Mouse (Mus musculus) heart, embryonic 16.5 days (tissue): ENCODE measurements around the gene Dstyk. TPM values are rescaled to one million over a fixed set of nuclear protein-coding genes. Genes with fewer than 3 reads are reported as not detected.
A peak's percentile ranks its signal among the peaks of the same experiment; 100 is the strongest.

Experiments used
- ATAC-seq: fragments of 200-750 bp; cut with Nextera tagmentation; replicated peaks from 2 replicates; pipeline ENCODE4 v1.8.0; 2017; ENCODE audit warnings: moderate number of reproducible peaks; ENCODE audit not compliant: insufficient read depth, low FRiP score; ENCODE audit errors: extremely low read depth
- H3K27ac ChIP-seq: fragments of 300-500 bp; sonication (generic); 2 replicates; pipeline ENCODE4 v1.5.1; 2014; ENCODE audit warnings: mild to moderate bottlenecking, low read length, control low read depth, moderate library complexity
- H3K27me3 ChIP-seq: fragments of 300-500 bp; sonication (generic); 2 replicates; pipeline ENCODE4 v1.6.1; 2014; ENCODE audit warnings: low read length, mixed read lengths; ENCODE audit not compliant: control insufficient read depth, insufficient read depth
- H3K36me3 ChIP-seq: fragments of 300-500 bp; sonication (generic); 2 replicates; pipeline ENCODE4 v1.6.1; 2014; ENCODE audit not compliant: control insufficient read depth, insufficient read depth
- H3K4me1 ChIP-seq: fragments of 300-500 bp; sonication (generic); 2 replicates; pipeline ENCODE4 v1.6.1; 2014; ENCODE audit warnings: low read length, mixed read lengths; ENCODE audit not compliant: control insufficient read depth, insufficient read depth
- H3K4me2 ChIP-seq: fragments of 300-500 bp; sonication (generic); 2 replicates; pipeline ENCODE4 v1.6.1; 2014; ENCODE audit warnings: low read depth, mild to moderate bottlenecking, control low read depth, low read length
- H3K4me3 ChIP-seq: fragments of 300-500 bp; sonication (generic); 2 replicates; pipeline ENCODE4 v1.5.1; 2014; ENCODE audit warnings: mild to moderate bottlenecking, control low read depth, low read length
- H3K9ac ChIP-seq: fragments of 300-500 bp; sonication (generic); 2 replicates; pipeline ENCODE4 v1.6.1; 2014; ENCODE audit warnings: low read length, control low read depth
- H3K9me3 ChIP-seq: fragments of 300-500 bp; sonication (generic); replicated peaks from 2 replicates; pipeline ENCODE4 v1.6.1; 2016; ENCODE audit warnings: low read length; ENCODE audit not compliant: control insufficient read depth
- WGBS: fragments of 180-500 bp; shearing (Covaris S2); extraction: QIAGEN DNeasy Blood & Tissue Kit; methylation state at CpG from one replicate; pipeline ENCODE4 v1.1.7; 2014; 5-methylcytosine and 5-hydroxymethylcytosine counted together
- polyA plus RNA-seq: library from polyadenylated mRNA; unstranded; fragments of >200 nt; fragmentation: Nextera tagmentation; extraction: Ambion mirVana; gene quantifications from 2 replicates; pipeline ENCODE4 v1.2.1, GENCODE M21; 2015

Gene Dstyk
- polyA plus RNA-seq, result 9.1 and 10.5 TPM in 2 replicates

- peak; percentile 98 for ATAC-seq
- no peaks in the 10 kb centered on the region for H3K27me3 ChIP-seq
- H3K9me3 ChIP-seq, result no peaks in the 10 kb centered on the region
- H3K4me2 ChIP-seq, result peak within 1 kb of the TSS; percentile 74
- peak within 1 kb of the TSS; percentile 77 for H3K4me3 ChIP-seq
- WGBS, result under 1% methylated on average over 79 of the region's 85 CpGs
- peak within 1 kb of the TSS; percentile 95 for H3K27ac ChIP-seq
- H3K36me3 ChIP-seq, result no peaks in the 10 kb centered on the region; the same call in 1 of the 2 replicates
- H3K9ac ChIP-seq, result peak within 1 kb of the TSS; percentile 93
- peaks cover 12% of the 10 kb centered on the region for H3K4me1 ChIP-seq
Observed at GRCm38 (mm10) chr1:132417319-132418251, at the start of gene Dstyk. TSS of gene Dstyk (plus strand) at chr1:132417555.

- H3K27ac ChIP-seq, result no peak overlapping the region
- H3K9ac ChIP-seq, result no peak overlapping the region
- H3K36me3 ChIP-seq, result no peaks in the 10 kb centered on the region
- H3K4me2 ChIP-seq, result no peak overlapping the region
- no peaks in the 10 kb centered on the region for H3K27me3 ChIP-seq
- H3K4me1 ChIP-seq, result peaks cover 26% of the 10 kb centered on the region
- ATAC-seq, result peak; percentile 88
- WGBS, result 20% methylated on average over 7 of the region's 7 CpGs
- no peaks in the 10 kb centered on the region for H3K9me3 ChIP-seq
- no peak overlapping the region for H3K4me3 ChIP-seq
Observed at GRCm38 (mm10) chr1:132367692-132368506, 49.5 kb upstream of the Dstyk start.

GRCm38 (mm10) chr1:132370681-132371173 lies 46.6 kb upstream of the Dstyk start:
- no peak for ATAC-seq
- Histone ChIP-seq H3K4me1 (peaks cover 54% of the 10 kb centered on the region), H3K27ac (peak overlapping the region; percentile 38; the same call in 1 of the 2 replicates), H3K4me3 (no peak overlapping the region), H3K36me3 (no peaks in the 10 kb centered on the region), H3K27me3 (no peaks in the 10 kb centered on the region), H3K4me2 (no peak overlapping the region), H3K9ac (no peak overlapping the region), H3K9me3 (no peaks in the 10 kb centered on the region)
- WGBS, result 58% methylated on average over 9 of the region's 9 CpGs

GRCm38 (mm10) chr1:132371298-132372081 lies 45.9 kb upstream of the Dstyk start:
- H3K27ac ChIP-seq, result peak overlapping the region; percentile 44
- no peak for ATAC-seq
- 65% methylated on average over 8 of the region's 8 CpGs for WGBS
- no peaks in the 10 kb centered on the region for H3K36me3 ChIP-seq
- H3K4me3 ChIP-seq, result no peak overlapping the region
- H3K4me1 ChIP-seq, result peaks cover 60% of the 10 kb centered on the region
- no peak overlapping the region for H3K4me2 ChIP-seq
- H3K9ac ChIP-seq, result no peak overlapping the region
- H3K9me3 ChIP-seq, result no peaks in the 10 kb centered on the region
- H3K27me3 ChIP-seq, result no peaks in the 10 kb centered on the region

DNA sequence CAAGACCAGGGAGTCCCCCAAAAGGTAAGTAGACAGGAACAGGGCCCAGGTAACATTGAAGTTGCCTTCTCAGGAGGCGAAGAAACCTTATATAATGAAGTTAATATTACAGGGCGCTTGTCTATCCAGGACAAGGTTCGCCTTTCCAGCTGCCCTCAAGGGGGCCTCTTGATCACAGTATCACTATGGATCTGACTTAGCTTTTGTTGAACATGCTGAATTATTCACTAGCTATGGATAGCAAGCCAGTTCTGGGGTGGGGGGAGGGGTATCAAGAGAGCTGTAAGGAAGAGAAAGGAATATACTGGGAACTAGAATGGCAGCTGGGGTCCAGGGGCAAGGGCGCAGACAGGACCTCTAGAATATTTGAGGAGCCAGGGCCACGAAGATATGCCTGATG lies 45.0 kb upstream of the Dstyk start:
- H3K9me3 ChIP-seq, result no peaks in the 10 kb centered on the region
- no peak overlapping the region for H3K4me3 ChIP-seq
- 83% methylated on average over 5 of the region's 5 CpGs for WGBS
- H3K4me1 ChIP-seq, result peaks cover 69% of the 10 kb centered on the region
- no peaks in the 10 kb centered on the region for H3K36me3 ChIP-seq
- no peak overlapping the region for H3K9ac ChIP-seq
- H3K4me2 ChIP-seq, result no peak overlapping the region
- H3K27me3 ChIP-seq, result no peaks in the 10 kb centered on the region
- H3K27ac ChIP-seq, result no peak overlapping the region
- ATAC-seq, result no peak

DNA sequence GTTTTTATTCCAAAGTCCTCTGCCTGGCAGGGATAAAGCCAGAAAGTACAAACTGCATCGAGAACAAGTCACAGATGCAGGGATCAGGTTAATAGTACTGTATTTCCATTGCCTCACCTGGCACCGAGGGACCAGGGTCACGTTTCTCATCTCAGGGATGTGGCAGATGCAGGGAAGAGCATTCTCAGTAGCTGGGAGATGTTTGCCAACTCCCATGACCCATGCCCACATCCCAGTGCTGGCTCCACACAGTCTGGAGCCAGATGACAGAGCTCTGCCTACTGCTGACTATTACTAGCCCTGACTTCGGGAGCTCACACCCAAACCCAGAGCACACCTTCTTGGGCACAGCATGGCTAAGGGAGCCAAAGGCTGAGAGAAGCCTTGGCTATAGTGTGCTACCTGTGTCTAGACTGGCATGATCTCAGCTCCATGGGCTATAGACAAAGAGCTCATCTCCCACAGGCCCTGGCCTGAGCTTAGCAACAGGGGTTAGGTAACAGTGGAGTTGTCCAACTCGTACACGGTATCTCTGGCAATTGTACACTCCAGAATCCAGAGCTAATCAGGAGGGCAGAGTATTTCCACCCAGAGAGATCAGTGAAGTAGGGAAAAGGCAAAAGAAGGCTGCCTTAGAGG lies 44.3 kb upstream of the Dstyk start:
- Histone ChIP-seq H3K27ac (peak overlapping the region; percentile 34; the same call in 1 of the 2 replicates), H3K27me3 (no peaks in the 10 kb centered on the region), H3K4me2 (no peak overlapping the region), H3K4me3 (no peak overlapping the region), H3K36me3 (no peaks in the 10 kb centered on the region), H3K9me3 (no peaks in the 10 kb centered on the region), H3K9ac (no peak overlapping the region), H3K4me1 (peaks cover 69% of the 10 kb centered on the region)
- ATAC-seq, result no peak
- 68% methylated on average over 6 of the region's 6 CpGs for WGBS

- no peaks in the 10 kb centered on the region for H3K27me3 ChIP-seq
- 25% methylated on average over 5 of the region's 5 CpGs for WGBS
- peak overlapping the region; percentile 65 for H3K27ac ChIP-seq
- no peaks in the 10 kb centered on the region for H3K9me3 ChIP-seq
- no peak overlapping the region for H3K4me3 ChIP-seq
- no peak overlapping the region for H3K9ac ChIP-seq
- H3K36me3 ChIP-seq, result no peaks in the 10 kb centered on the region
- H3K4me1 ChIP-seq, result peaks cover 67% of the 10 kb centered on the region
- ATAC-seq, result peak; percentile 49; the same call in 1 of the 2 replicates
- H3K4me2 ChIP-seq, result no peak overlapping the region
Observed at GRCm38 (mm10) chr1:132374140-132374872, 43.0 kb upstream of the Dstyk start.
